Mouse (Mus musculus): ENCODE results near the gene Tenm1. TPM values are rescaled to one million over a fixed set of nuclear protein-coding genes. Genes with fewer than 3 reads are reported as not detected.

The Tenm1 gene
- polyA plus RNA-seq, 1 experiment from 2014 or later, result 2.6 TPM

- H3K9ac ChIP-seq (ENCODE audit: low read length), result no peak overlapping the region
- no peaks in the 10 kb centered on the region for H3K27me3 ChIP-seq (ENCODE audit: control insufficient read depth, insufficient read depth, low read length)
- no peak overlapping the region for H3K27ac ChIP-seq (ENCODE audit: low read length)
- no peak overlapping the region for H3K4me3 ChIP-seq (replicated peaks; ENCODE audit: low read length)
- no peaks in the 10 kb centered on the region for H3K36me3 ChIP-seq (ENCODE audit: control insufficient read depth, insufficient read depth, low read length)
- no peaks in the 10 kb centered on the region for H3K9me3 ChIP-seq (replicated peaks; ENCODE audit: control insufficient read depth, low read length)
- no peaks in the 10 kb centered on the region for H3K4me1 ChIP-seq (ENCODE audit: control insufficient read depth, insufficient read depth, low read length)
- no peak for ATAC-seq (ENCODE audit: insufficient read depth, low FRiP score)
- no peak overlapping the region for H3K4me2 ChIP-seq (ENCODE audit: low read depth, low read length)
- 56% methylated on average over 1 of the region's 1 CpGs for WGBS
Observed at GRCm38 (mm10) chrX:43122491-43122890, 306.4 kb downstream of the Tenm1 start.

- no peaks in the 10 kb centered on the region for H3K36me3 ChIP-seq (ENCODE audit: control insufficient read depth, insufficient read depth, low read length)
- H3K27ac ChIP-seq (ENCODE audit: low read length), result no peak overlapping the region
- ATAC-seq (ENCODE audit: insufficient read depth, low FRiP score), result no peak
- H3K9me3 ChIP-seq (replicated peaks; ENCODE audit: control insufficient read depth, low read length), result no peaks in the 10 kb centered on the region
- no peaks in the 10 kb centered on the region for H3K27me3 ChIP-seq (ENCODE audit: control insufficient read depth, insufficient read depth, low read length)
- no peaks in the 10 kb centered on the region for H3K4me1 ChIP-seq (ENCODE audit: control insufficient read depth, insufficient read depth, low read length)
- H3K4me3 ChIP-seq (replicated peaks; ENCODE audit: low read length), result no peak overlapping the region
- no peak overlapping the region for H3K9ac ChIP-seq (ENCODE audit: low read length)
- WGBS, result 81% methylated on average over 1 of the region's 1 CpGs
- H3K4me2 ChIP-seq (ENCODE audit: low read depth, low read length), result no peak overlapping the region
Observed at GRCm38 (mm10) chrX:43122001-43122400, 306.9 kb downstream of the Tenm1 start.

- Histone ChIP-seq H3K4me3 (replicated peaks; ENCODE audit: low read length) (no peak overlapping the region), H3K27ac (ENCODE audit: low read length) (no peak overlapping the region), H3K4me2 (ENCODE audit: low read depth, low read length) (no peak overlapping the region), H3K27me3 (ENCODE audit: control insufficient read depth, insufficient read depth, low read length) (no peaks in the 10 kb centered on the region), H3K4me1 (ENCODE audit: control insufficient read depth, insufficient read depth, low read length) (no peaks in the 10 kb centered on the region), H3K9me3 (replicated peaks; ENCODE audit: control insufficient read depth, low read length) (no peaks in the 10 kb centered on the region), H3K36me3 (ENCODE audit: control insufficient read depth, insufficient read depth, low read length) (no peaks in the 10 kb centered on the region), H3K9ac (ENCODE audit: low read length) (no peak overlapping the region)
- no peak for ATAC-seq (ENCODE audit: insufficient read depth, low FRiP score)
- 65% methylated on average over 2 of the region's 2 CpGs for WGBS
Observed at GRCm38 (mm10) chrX:42986100-42986499, 442.8 kb downstream of the Tenm1 start.

GRCm38 (mm10) chrX:42973562-42973961 lies 455.4 kb downstream of the Tenm1 start:
- no peaks in the 10 kb centered on the region for H3K9me3 ChIP-seq (replicated peaks; ENCODE audit: control insufficient read depth, low read length)
- H3K27me3 ChIP-seq (ENCODE audit: control insufficient read depth, insufficient read depth, low read length), result no peaks in the 10 kb centered on the region
- ATAC-seq (ENCODE audit: insufficient read depth, low FRiP score), result no peak
- H3K27ac ChIP-seq (ENCODE audit: low read length), result no peak overlapping the region
- H3K36me3 ChIP-seq (ENCODE audit: control insufficient read depth, insufficient read depth, low read length), result no peaks in the 10 kb centered on the region
- H3K4me3 ChIP-seq (replicated peaks; ENCODE audit: low read length), result no peak overlapping the region
- H3K4me2 ChIP-seq (ENCODE audit: low read depth, low read length), result no peak overlapping the region
- H3K4me1 ChIP-seq (ENCODE audit: control insufficient read depth, insufficient read depth, low read length), result no peaks in the 10 kb centered on the region
- no peak overlapping the region for H3K9ac ChIP-seq (ENCODE audit: low read length)
- WGBS, result 0% methylated on average over 1 of the region's 1 CpGs

- ATAC-seq (ENCODE audit: insufficient read depth, low FRiP score), result no peak
- Histone ChIP-seq H3K4me2 (ENCODE audit: low read depth, low read length) (no peak overlapping the region), H3K36me3 (ENCODE audit: control insufficient read depth, insufficient read depth, low read length) (no peaks in the 10 kb centered on the region), H3K27ac (ENCODE audit: low read length) (no peak overlapping the region), H3K9me3 (replicated peaks; ENCODE audit: control insufficient read depth, low read length) (no peaks in the 10 kb centered on the region), H3K9ac (ENCODE audit: low read length) (no peak overlapping the region), H3K4me1 (ENCODE audit: control insufficient read depth, insufficient read depth, low read length) (no peaks in the 10 kb centered on the region), H3K27me3 (ENCODE audit: control insufficient read depth, insufficient read depth, low read length) (no peaks in the 10 kb centered on the region), H3K4me3 (replicated peaks; ENCODE audit: low read length) (no peak overlapping the region)
- WGBS, result 63% methylated on average over 5 of the region's 5 CpGs
Observed at GRCm38 (mm10) chrX:42967611-42968010, 461.3 kb downstream of the Tenm1 start.

GRCm38 (mm10) chrX:42861731-42862130 lies 567.2 kb downstream of the Tenm1 start:
- no peaks in the 10 kb centered on the region for H3K36me3 ChIP-seq (ENCODE audit: control insufficient read depth, insufficient read depth, low read length)
- 82% methylated on average over 1 of the region's 1 CpGs for WGBS
- no peak overlapping the region for H3K4me3 ChIP-seq (replicated peaks; ENCODE audit: low read length)
- no peaks in the 10 kb centered on the region for H3K9me3 ChIP-seq (replicated peaks; ENCODE audit: control insufficient read depth, low read length)
- H3K4me2 ChIP-seq (ENCODE audit: low read depth, low read length), result no peak overlapping the region
- no peak for ATAC-seq (ENCODE audit: insufficient read depth, low FRiP score)
- no peaks in the 10 kb centered on the region for H3K27me3 ChIP-seq (ENCODE audit: control insufficient read depth, insufficient read depth, low read length)
- H3K9ac ChIP-seq (ENCODE audit: low read length), result no peak overlapping the region
- H3K4me1 ChIP-seq (ENCODE audit: control insufficient read depth, insufficient read depth, low read length), result no peaks in the 10 kb centered on the region
- H3K27ac ChIP-seq (ENCODE audit: low read length), result no peak overlapping the region

- Histone ChIP-seq H3K27ac (ENCODE audit: low read length) (no peak overlapping the region), H3K4me3 (replicated peaks; ENCODE audit: low read length) (no peak overlapping the region), H3K9me3 (replicated peaks; ENCODE audit: control insufficient read depth, low read length) (no peaks in the 10 kb centered on the region), H3K9ac (ENCODE audit: low read length) (no peak overlapping the region), H3K4me1 (ENCODE audit: control insufficient read depth, insufficient read depth, low read length) (no peaks in the 10 kb centered on the region), H3K36me3 (ENCODE audit: control insufficient read depth, insufficient read depth, low read length) (no peaks in the 10 kb centered on the region), H3K4me2 (ENCODE audit: low read depth, low read length) (no peak overlapping the region), H3K27me3 (ENCODE audit: control insufficient read depth, insufficient read depth, low read length) (no peaks in the 10 kb centered on the region)
- WGBS, result 37% methylated on average over 4 of the region's 4 CpGs
- ATAC-seq (ENCODE audit: insufficient read depth, low FRiP score), result no peak
Observed at GRCm38 (mm10) chrX:42781566-42781965, 647.4 kb downstream of the Tenm1 start.

- no peaks in the 10 kb centered on the region for H3K27me3 ChIP-seq (ENCODE audit: control insufficient read depth, insufficient read depth, low read length)
- H3K4me2 ChIP-seq (ENCODE audit: low read depth, low read length), result no peak overlapping the region
- H3K4me3 ChIP-seq (replicated peaks; ENCODE audit: low read length), result no peak overlapping the region
- no peaks in the 10 kb centered on the region for H3K36me3 ChIP-seq (ENCODE audit: control insufficient read depth, insufficient read depth, low read length)
- H3K9ac ChIP-seq (ENCODE audit: low read length), result no peak overlapping the region
- ATAC-seq (ENCODE audit: insufficient read depth, low FRiP score), result no peak
- H3K27ac ChIP-seq (ENCODE audit: low read length), result no peak overlapping the region
- no peaks in the 10 kb centered on the region for H3K4me1 ChIP-seq (ENCODE audit: control insufficient read depth, insufficient read depth, low read length)
- WGBS, result 82% methylated on average over 3 of the region's 3 CpGs
- H3K9me3 ChIP-seq (replicated peaks; ENCODE audit: control insufficient read depth, low read length), result no peaks in the 10 kb centered on the region
Observed at GRCm38 (mm10) chrX:42718078-42718785, 710.7 kb downstream of the Tenm1 start.

GRCm38 (mm10) chrX:42700291-42700690 lies 728.6 kb downstream of the Tenm1 start:
- no peak for ATAC-seq (ENCODE audit: insufficient read depth, low FRiP score)
- no peak overlapping the region for H3K9ac ChIP-seq (ENCODE audit: low read length)
- 50% methylated on average over 3 of the region's 3 CpGs for whole genome bisulfite sequencing

More at GRCm38 (mm10) chrX:42700291-42700690, 728.6 kb downstream of the Tenm1 start:
- Histone ChIP-seq H3K27me3 (ENCODE audit: control insufficient read depth, insufficient read depth, low read length) (no peaks in the 10 kb centered on the region), H3K4me2 (ENCODE audit: low read depth, low read length) (no peak overlapping the region), H3K9me3 (replicated peaks; ENCODE audit: control insufficient read depth, low read length) (no peaks in the 10 kb centered on the region), H3K4me1 (ENCODE audit: control insufficient read depth, insufficient read depth, low read length) (no peaks in the 10 kb centered on the region), H3K4me3 (replicated peaks; ENCODE audit: low read length) (no peak overlapping the region), H3K27ac (ENCODE audit: low read length) (no peak overlapping the region), H3K36me3 (ENCODE audit: control insufficient read depth, insufficient read depth, low read length) (no peaks in the 10 kb centered on the region)

Data from stomach, embryonic 16.5 days (tissue).